Mouse (Mus musculus): ENCODE measurements around the gene Chmp2a.

DNA sequence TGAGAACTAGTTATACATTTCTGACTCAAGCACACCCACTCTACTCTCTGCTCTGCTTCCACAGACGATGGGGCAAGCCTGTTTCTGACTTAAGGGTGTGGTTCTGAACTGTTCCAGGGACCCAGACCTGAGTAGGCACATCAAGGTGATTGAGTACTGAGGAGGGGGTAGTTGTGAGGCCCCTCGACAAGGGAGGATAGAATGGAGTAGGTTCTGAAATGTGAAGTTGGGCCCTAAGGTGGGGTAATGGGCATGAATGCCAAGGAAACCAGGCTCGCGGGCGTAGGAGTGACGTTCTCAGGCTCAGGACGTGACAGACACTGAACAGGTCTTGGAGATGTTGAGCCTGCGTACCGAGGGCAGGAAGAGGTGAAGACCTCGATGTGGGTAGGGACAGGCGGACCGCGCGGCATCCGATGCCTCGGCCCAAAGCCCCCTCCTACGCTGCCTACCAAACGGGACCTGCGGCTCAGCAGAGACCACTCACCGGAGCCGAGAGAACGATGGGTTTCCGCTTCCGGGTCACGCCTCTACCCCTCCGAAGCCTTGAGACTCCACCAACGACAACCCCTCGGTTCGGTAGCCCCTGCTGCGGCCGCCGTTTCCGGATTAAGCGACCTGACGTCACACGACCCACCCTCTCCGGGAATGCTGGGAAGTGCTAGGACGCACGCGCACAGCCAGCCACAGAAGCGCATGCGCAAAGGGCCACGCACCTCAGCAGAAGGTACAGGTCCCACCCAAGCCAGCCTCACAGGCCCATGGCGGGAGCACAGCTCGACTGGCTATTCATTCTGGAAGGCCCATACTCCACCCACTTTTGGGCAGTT lies at the start of gene Chmp2a:
- TF ChIP-seq CTCF (IDR thresholded peaks at IDR 0.05; ENCODE audit: extremely low read depth, insufficient read depth, low read length): no peak
- peak; percentile 95 for TF ChIP-seq POLR2A (IDR thresholded peaks at IDR 0.05; ENCODE audit: extremely low read depth, insufficient read depth, low read length)

Data from cortical plate, adult 2 months (tissue).